Mouse (Mus musculus) brain, embryonic 14.5 days (tissue): Measurements from ENCODE around the gene Adrm1. TPM values are rescaled to one million over a fixed set of nuclear protein-coding genes. Genes with fewer than 3 reads are reported as not detected.
"Not testable (repeated sequence)": the region's sequence is repeated elsewhere in the genome, so short reads cannot be mapped to it uniquely, and the experiment has no call there.

Experiments used
- DNase-seq: peaks from one replicate; pipeline ENCODE4 v3.0.0-alpha.2; 2011; ENCODE audit warnings: low read depth
- CTCF ChIP-seq: fragments of 200-500 bp; IDR thresholded peaks from 2 replicates; pipeline ENCODE4 v1.5.1; 2012; ENCODE audit warnings: inconsistent platforms, mild to moderate bottlenecking, moderate library complexity, borderline replicate concordance; ENCODE audit not compliant: insufficient read depth, insufficient read length; ENCODE audit errors: extremely low read depth
- POLR2A ChIP-seq: fragments of 200-500 bp; IDR thresholded peaks from 2 replicates; pipeline ENCODE4 v1.6.1; 2012; ENCODE audit warnings: mild to moderate bottlenecking, inconsistent platforms, borderline replicate concordance; ENCODE audit not compliant: poor library complexity, insufficient read depth, insufficient read length, severe bottlenecking; ENCODE audit errors: extremely low read depth
- polyA plus RNA-seq: library from polyadenylated mRNA; depleted of rRNA; stranded (reverse); fragments of >200 nt; gene quantifications from 2 replicates; pipeline ENCODE4 v1.2.3, GENCODE M21; 2012

The Adrm1 gene
- polyA plus RNA-seq, 1 experiment = 124 TPM

- DNase-seq = no peak
- TF ChIP-seq POLR2A (no peak), CTCF (no peak)
Measured at GRCm38 (mm10) chr2:180166869-180167268, 4.4 kb upstream of the Adrm1 start.

GRCm38 (mm10) chr2:180170151-180170805 lies 1.0 kb upstream of the Adrm1 start:
- peak; percentile 15 for DNase-seq
- TF ChIP-seq POLR2A = no peak

GRCm38 (mm10) chr2:180171522-180172070 lies 311 bp downstream of the Adrm1 start:
- TF ChIP-seq CTCF (no peak), POLR2A (peak; percentile 90)
- no peak for DNase-seq

- DNase-seq = peak; percentile 5
- no peak for TF ChIP-seq POLR2A
- no peak for TF ChIP-seq CTCF
Measured at GRCm38 (mm10) chr2:180172152-180172551, 867 bp downstream of the Adrm1 start.

GRCm38 (mm10) chr2:180173163-180173562 lies 1.9 kb downstream of the Adrm1 start:
- no peak for DNase-seq
- TF ChIP-seq CTCF (peak; percentile 11; the same call in 1 of the 2 replicates), POLR2A (no peak)

- DNase-seq = not testable (repeated sequence)
Measured at GRCm38 (mm10) chr2:180173711-180174110, 2.4 kb downstream of the Adrm1 start.

- TF ChIP-seq CTCF (no peak), POLR2A (no peak)
- no peak for DNase-seq
Measured at GRCm38 (mm10) chr2:180174121-180174520, 2.8 kb downstream of the Adrm1 start.

- TF ChIP-seq CTCF (no peak), POLR2A (no peak)
- DNase-seq = no peak
Measured at GRCm38 (mm10) chr2:180175725-180176124, 4.4 kb downstream of the Adrm1 start.

GRCm38 (mm10) chr2:180181542-180181941 lies 10.3 kb downstream of the Adrm1 start:
- no peak for TF ChIP-seq POLR2A
- no peak for TF ChIP-seq CTCF
- no peak for DNase-seq

- no peak for DNase-seq
- TF ChIP-seq CTCF (no peak), POLR2A (no peak)
Measured at GRCm38 (mm10) chr2:180184011-180184751, 12.9 kb downstream of the Adrm1 start.

- TF ChIP-seq POLR2A (no peak), CTCF (no peak)
- no peak for DNase-seq
Measured at GRCm38 (mm10) chr2:180184752-180185109, 13.4 kb downstream of the Adrm1 start.

- DNase-seq = no peak
- TF ChIP-seq POLR2A (no peak), CTCF (no peak)
Measured at GRCm38 (mm10) chr2:180185686-180186085, 14.4 kb downstream of the Adrm1 start.
